Mouse (Mus musculus): ENCODE results near the gene Ang4. TPM values are rescaled to one million over a fixed set of nuclear protein-coding genes. Genes with fewer than 3 reads are reported as not detected.
A peak's percentile ranks its signal among the peaks of the same experiment; 100 is the strongest.

Ang4 gene
- polyA plus RNA-seq, 1 experiment from 2014 or later: not detected

- WGBS: 2% methylated on average over 24 of the region's 24 CpGs
- H3K9ac ChIP-seq (replicated peaks): no peak overlapping the region
- H3K4me3 ChIP-seq (replicated peaks): peak overlapping the region; percentile 32
- peak overlapping the region; percentile 71 for H3K4me2 ChIP-seq
- no peaks in the 10 kb centered on the region for H3K9me3 ChIP-seq (replicated peaks)
- no peak for ATAC-seq (ENCODE audit: low FRiP score)
- peaks cover 51% of the 10 kb centered on the region for H3K27me3 ChIP-seq (replicated peaks)
- no peak overlapping the region for H3K27ac ChIP-seq (replicated peaks)
- peaks cover 23% of the 10 kb centered on the region for H3K4me1 ChIP-seq
- no peaks in the 10 kb centered on the region for H3K36me3 ChIP-seq
These were observed 34.0 kb downstream of the Ang4 start for GRCm38 (mm10) chr14:51739150-51739993.

GRCm38 (mm10) chr14:51738411-51739149, 34.8 kb downstream of the Ang4 start:
- H3K27me3 ChIP-seq (replicated peaks): peaks cover 51% of the 10 kb centered on the region
- no peak overlapping the region for H3K9ac ChIP-seq (replicated peaks)

GRCm38 (mm10) chr14:51737967-51738366, 35.4 kb downstream of the Ang4 start:
- Histone ChIP-seq H3K27me3 (replicated peaks) (peaks cover 51% of the 10 kb centered on the region), H3K36me3 (no peaks in the 10 kb centered on the region), H3K9me3 (replicated peaks) (no peaks in the 10 kb centered on the region), H3K9ac (replicated peaks) (no peak overlapping the region), H3K4me1 (peaks cover 23% of the 10 kb centered on the region), H3K4me2 (no peak overlapping the region), H3K4me3 (replicated peaks) (no peak overlapping the region), H3K27ac (replicated peaks) (no peak overlapping the region)
- WGBS: 18% methylated on average over 12 of the region's 12 CpGs
- ATAC-seq (ENCODE audit: low FRiP score): no peak

More at GRCm38 (mm10) chr14:51738411-51739149, 34.8 kb downstream of the Ang4 start:
- WGBS: 2% methylated on average over 29 of the region's 29 CpGs
- H3K4me2 ChIP-seq: peak overlapping the region; percentile 62
- no peaks in the 10 kb centered on the region for H3K36me3 ChIP-seq
- H3K4me3 ChIP-seq (replicated peaks): peak overlapping the region; percentile 32
- peaks cover 23% of the 10 kb centered on the region for H3K4me1 ChIP-seq
- H3K27ac ChIP-seq (replicated peaks): no peak overlapping the region
- no peaks in the 10 kb centered on the region for H3K9me3 ChIP-seq (replicated peaks)
- no peak for ATAC-seq (ENCODE audit: low FRiP score)

- Histone ChIP-seq H3K9me3 (replicated peaks) (no peaks in the 10 kb centered on the region), H3K36me3 (no peaks in the 10 kb centered on the region), H3K4me3 (replicated peaks) (no peak within 1 kb of the TSS), H3K27ac (replicated peaks) (no peak within 1 kb of the TSS), H3K9ac (replicated peaks) (no peak within 1 kb of the TSS), H3K4me1 (no peaks in the 10 kb centered on the region), H3K27me3 (replicated peaks) (no peaks in the 10 kb centered on the region), H3K4me2 (no peak within 1 kb of the TSS)
- ATAC-seq (ENCODE audit: low FRiP score): no peak
- WGBS: 68% methylated on average over 1 of the region's 1 CpGs
These were observed 56.3 kb downstream of the Ang4 start, which contains the start of gene Gm5800 for GRCm38 (mm10) chr14:51717083-51717482. TSS of gene Gm5800 (minus strand) at chr14:51717183.

Other genes with a start within 250 kb of the Ang4 start
- not detected in 2 replicates for gene Gm5622, start 220.8 kb downstream of the Ang4 start, polyA plus RNA-seq (2015; fragmentation: Nextera tagmentation; extraction: Ambion mirVana)
- gene Gm17175, start 199.5 kb downstream of the Ang4 start, polyA plus RNA-seq (2015; fragmentation: Nextera tagmentation; extraction: Ambion mirVana): not detected in 2 replicates
- gene Gm17174, start 181.5 kb downstream of the Ang4 start, polyA plus RNA-seq (2015; fragmentation: Nextera tagmentation; extraction: Ambion mirVana): not detected in 2 replicates
- not detected in 2 replicates for gene Gm17078, start 162.3 kb downstream of the Ang4 start, polyA plus RNA-seq (2015; fragmentation: Nextera tagmentation; extraction: Ambion mirVana)
- not detected in 2 replicates for gene Gm4181, start 137.9 kb downstream of the Ang4 start, polyA plus RNA-seq (2015; fragmentation: Nextera tagmentation; extraction: Ambion mirVana)
- gene Gm17079, start 78.1 kb downstream of the Ang4 start, polyA plus RNA-seq (2015; fragmentation: Nextera tagmentation; extraction: Ambion mirVana): not detected in 2 replicates
- gene Gm5800, start 56.4 kb downstream of the Ang4 start, polyA plus RNA-seq (2015; fragmentation: Nextera tagmentation; extraction: Ambion mirVana): not detected in 2 replicates
- gene AY358078, start 26.5 kb upstream of the Ang4 start, polyA plus RNA-seq (2015; fragmentation: Nextera tagmentation; extraction: Ambion mirVana): not detected in 2 replicates
- 0.42 TPM in 1 of 2 replicates, not detected in the other for gene Ear6, start 80.1 kb upstream of the Ang4 start, polyA plus RNA-seq (2015; fragmentation: Nextera tagmentation; extraction: Ambion mirVana)
- 83.5 and 90.9 TPM in 2 replicates for gene Mettl17, start 111.3 kb upstream of the Ang4 start, polyA plus RNA-seq (2015; fragmentation: Nextera tagmentation; extraction: Ambion mirVana)
- gene Slc39a2, start 119.3 kb upstream of the Ang4 start, polyA plus RNA-seq (2015; fragmentation: Nextera tagmentation; extraction: Ambion mirVana): 1.5 and 2.0 TPM in 2 replicates
- 268 and 281 TPM in 2 replicates for gene Ndrg2, start 140.6 kb upstream of the Ang4 start, polyA plus RNA-seq (2015; fragmentation: Nextera tagmentation; extraction: Ambion mirVana)
- not detected in 2 replicates for gene Tppp2, start 144.8 kb upstream of the Ang4 start, polyA plus RNA-seq (2015; fragmentation: Nextera tagmentation; extraction: Ambion mirVana)
- gene Rnase13, start 149.2 kb upstream of the Ang4 start, polyA plus RNA-seq (2015; fragmentation: Nextera tagmentation; extraction: Ambion mirVana): not detected in 2 replicates
- 71.3 and 82.7 TPM in 2 replicates for gene Arhgef40, start 211.1 kb upstream of the Ang4 start, polyA plus RNA-seq (2015; fragmentation: Nextera tagmentation; extraction: Ambion mirVana)
- 0.88 and 1.4 TPM in 2 replicates for gene Tmem253, start 242.1 kb upstream of the Ang4 start, polyA plus RNA-seq (2015; fragmentation: Nextera tagmentation; extraction: Ambion mirVana)
- 25.3 and 28.6 TPM in 2 replicates for gene Zfp219, start 247.1 kb upstream of the Ang4 start, polyA plus RNA-seq (2015; fragmentation: Nextera tagmentation; extraction: Ambion mirVana)

Measured in neural tube, embryonic 15.5 days (tissue).